Mouse (Mus musculus) kidney, embryonic 15.5 days (tissue): Measurements from ENCODE around the gene Barhl2. TPM values are rescaled to one million over a fixed set of nuclear protein-coding genes. Genes with fewer than 3 reads are reported as not detected.

Experiments
- ATAC-seq: fragments of 200-750 bp; cut with Nextera tagmentation; replicated peaks from 2 replicates; pipeline ENCODE4 v1.8.0; 2017; ENCODE audit warnings: moderate TSS enrichment; ENCODE audit not compliant: low FRiP score
- H3K27ac ChIP-seq: fragments of 300-500 bp; sonication (generic); 2 replicates; pipeline ENCODE4 v1.5.1; 2015; ENCODE audit warnings: mild to moderate bottlenecking, inconsistent platforms
- H3K27me3 ChIP-seq: fragments of 300-500 bp; sonication (generic); 2 replicates; pipeline ENCODE4 v1.6.1; 2015; ENCODE audit warnings: inconsistent platforms
- H3K36me3 ChIP-seq: fragments of 300-500 bp; sonication (generic); 2 replicates; pipeline ENCODE4 v1.6.1; 2015; ENCODE audit warnings: inconsistent platforms
- H3K4me1 ChIP-seq: fragments of 300-500 bp; sonication (generic); 2 replicates; pipeline ENCODE4 v1.6.1; 2015; ENCODE audit warnings: inconsistent platforms
- H3K4me2 ChIP-seq: fragments of 300-500 bp; sonication (generic); 2 replicates; pipeline ENCODE4 v1.6.1; 2015; ENCODE audit warnings: moderate library complexity, mild to moderate bottlenecking, inconsistent platforms
- H3K4me3 ChIP-seq: fragments of 300-500 bp; sonication (generic); replicated peaks from 2 replicates; pipeline ENCODE4 v1.5.1; 2015; ENCODE audit warnings: mild to moderate bottlenecking, inconsistent platforms
- H3K9ac ChIP-seq: fragments of 300-500 bp; sonication (generic); 2 replicates; pipeline ENCODE4 v1.6.1; 2015; ENCODE audit warnings: mild to moderate bottlenecking, inconsistent platforms
- H3K9me3 ChIP-seq: fragments of 300-500 bp; sonication (generic); replicated peaks from 2 replicates; pipeline ENCODE4 v1.6.1; 2016; ENCODE audit warnings: inconsistent platforms
- WGBS: fragments of 180-500 bp; shearing (Covaris S2); methylation state at CpG from one replicate; pipeline ENCODE4 v1.1.7; 2015; ENCODE audit warnings: mixed read lengths; 5-methylcytosine and 5-hydroxymethylcytosine counted together
- polyA plus RNA-seq: library from polyadenylated mRNA; unstranded; fragments of >200 nt; fragmentation: Nextera tagmentation; extraction: Ambion mirVana; gene quantifications from 2 replicates; pipeline ENCODE4 v1.2.1, GENCODE M21; 2015

The Barhl2 gene
- polyA plus RNA-seq, 1 experiment from 2014 or later = not detected

DNA sequence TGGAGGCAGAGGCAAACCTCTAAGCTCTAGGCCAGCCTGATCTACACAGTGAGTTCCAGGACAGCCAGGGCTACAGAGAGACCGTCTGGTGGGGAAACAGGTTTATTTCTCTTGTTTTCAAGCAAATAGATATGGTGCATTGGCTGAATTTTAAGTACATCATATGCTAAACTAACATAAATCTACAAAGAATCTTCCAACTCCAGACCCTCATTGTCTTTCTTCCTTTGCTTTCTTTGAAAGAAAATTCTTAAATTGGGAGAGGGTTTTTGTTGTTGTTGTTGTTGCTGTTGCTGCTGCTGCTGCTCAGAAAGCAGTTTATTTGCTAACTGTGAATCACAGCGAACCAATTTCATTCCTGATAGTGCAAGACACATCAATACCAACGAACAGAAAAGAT is 3.5 kb upstream of the Barhl2 start:
- Histone ChIP-seq H3K36me3 (no peaks in the 10 kb centered on the region), H3K9me3 (no peaks in the 10 kb centered on the region), H3K4me3 (no peak overlapping the region), H3K9ac (no peak overlapping the region), H3K27me3 (peaks cover 98% of the 10 kb centered on the region), H3K4me1 (peaks cover 31% of the 10 kb centered on the region), H3K27ac (no peak overlapping the region), H3K4me2 (no peak overlapping the region)
- 3% methylated on average over 3 of the region's 3 CpGs for WGBS
- no peak for ATAC-seq

DNA sequence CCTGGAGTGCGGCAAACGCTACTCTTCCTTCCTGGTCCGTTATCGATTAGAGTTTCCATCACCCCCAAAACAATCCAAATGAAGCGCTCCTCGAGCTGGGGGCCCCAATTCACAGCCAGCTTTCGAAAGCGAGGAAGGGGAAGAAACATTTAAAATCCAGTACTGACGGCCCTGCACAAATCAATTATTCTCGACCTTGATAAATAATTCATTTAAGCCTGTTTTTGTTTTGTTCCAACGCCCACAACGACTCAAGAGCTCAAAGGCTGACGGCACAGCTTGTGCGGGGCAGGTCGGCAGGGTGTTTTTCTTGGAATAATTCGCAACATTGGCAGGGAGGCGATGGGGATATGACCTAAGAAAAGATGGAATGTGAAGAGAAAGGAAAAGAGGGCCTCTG is 2.6 kb upstream of the Barhl2 start:
- no peaks in the 10 kb centered on the region for H3K36me3 ChIP-seq
- no peak overlapping the region for H3K27ac ChIP-seq
- WGBS = under 1% methylated on average over 17 of the region's 17 CpGs
- ATAC-seq = no peak
- no peak overlapping the region for H3K9ac ChIP-seq
- no peak overlapping the region for H3K4me3 ChIP-seq
- H3K27me3 ChIP-seq = peaks cover 96% of the 10 kb centered on the region
- peaks cover 31% of the 10 kb centered on the region for H3K4me1 ChIP-seq
- no peaks in the 10 kb centered on the region for H3K9me3 ChIP-seq
- no peak overlapping the region for H3K4me2 ChIP-seq

DNA sequence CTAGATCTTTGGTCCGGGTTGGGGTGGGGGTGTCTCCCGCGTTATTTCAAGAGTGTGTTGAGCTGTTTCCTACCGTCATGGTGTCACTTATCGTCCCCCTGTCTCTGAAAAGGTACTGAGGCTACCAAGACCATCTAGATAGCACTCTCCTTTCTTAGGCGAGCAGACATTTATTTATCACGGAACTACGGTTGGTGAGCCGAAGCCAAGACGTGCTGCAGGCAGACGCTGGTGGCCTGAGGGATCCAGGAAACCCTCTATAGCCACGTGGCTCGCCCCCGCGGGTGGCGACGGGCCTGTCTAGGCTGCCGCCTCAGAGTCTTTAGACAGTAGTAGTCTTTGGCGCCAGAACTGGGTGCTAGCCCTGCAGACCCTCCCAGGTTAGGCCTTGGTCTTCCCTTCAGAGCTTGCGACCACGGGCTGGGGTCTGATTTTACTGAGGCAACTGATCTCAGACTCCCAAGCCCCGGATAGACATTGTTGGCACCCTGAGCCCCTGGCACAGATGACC is 2.1 kb upstream of the Barhl2 start:
- H3K36me3 ChIP-seq = no peaks in the 10 kb centered on the region
- H3K4me2 ChIP-seq = no peak overlapping the region
- no peak overlapping the region for H3K9ac ChIP-seq
- no peak overlapping the region for H3K4me3 ChIP-seq
- under 1% methylated on average over 22 of the region's 22 CpGs for WGBS
- peaks cover 96% of the 10 kb centered on the region for H3K27me3 ChIP-seq
- no peak overlapping the region for H3K27ac ChIP-seq
- no peak for ATAC-seq
- H3K9me3 ChIP-seq = no peaks in the 10 kb centered on the region
- peaks cover 31% of the 10 kb centered on the region for H3K4me1 ChIP-seq

DNA sequence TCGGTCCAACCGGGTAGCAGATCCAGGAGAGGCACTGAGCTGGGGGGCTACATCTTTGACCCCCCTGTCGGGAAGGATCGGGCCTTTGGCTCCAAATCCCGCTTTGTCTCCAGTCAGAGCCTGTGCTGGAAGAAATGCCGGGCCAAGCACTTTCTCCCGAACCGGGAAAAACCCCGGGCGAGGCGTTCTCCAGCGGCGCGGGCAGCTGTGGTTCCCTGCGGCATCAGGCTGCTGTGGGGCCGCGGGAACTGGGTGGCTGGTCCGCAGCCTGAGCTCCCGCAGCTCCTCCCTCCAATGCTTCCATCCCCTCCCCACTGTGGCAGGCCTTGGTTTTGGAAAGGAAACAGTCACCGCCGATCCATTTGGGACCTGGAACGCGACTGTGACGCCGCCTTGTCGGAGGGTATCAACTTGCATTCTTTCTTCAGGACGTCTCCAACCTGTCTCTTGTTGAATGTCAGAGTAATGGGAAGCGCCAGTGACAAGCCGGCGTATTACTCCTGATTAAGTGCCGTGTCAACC is 1.2 kb upstream of the Barhl2 start:
- WGBS = under 1% methylated on average over 31 of the region's 31 CpGs
- ATAC-seq = 0 out of 2 replicates have a peak, but pooled peaks have one; percentile 6
- H3K4me2 ChIP-seq = peak overlapping the region; percentile 91
- H3K4me3 ChIP-seq = peak overlapping the region; percentile 52
- no peaks in the 10 kb centered on the region for H3K36me3 ChIP-seq
- no peak overlapping the region for H3K27ac ChIP-seq
- H3K9me3 ChIP-seq = no peaks in the 10 kb centered on the region
- H3K9ac ChIP-seq = no peak overlapping the region
- H3K27me3 ChIP-seq = peaks cover 96% of the 10 kb centered on the region
- peaks cover 31% of the 10 kb centered on the region for H3K4me1 ChIP-seq

DNA sequence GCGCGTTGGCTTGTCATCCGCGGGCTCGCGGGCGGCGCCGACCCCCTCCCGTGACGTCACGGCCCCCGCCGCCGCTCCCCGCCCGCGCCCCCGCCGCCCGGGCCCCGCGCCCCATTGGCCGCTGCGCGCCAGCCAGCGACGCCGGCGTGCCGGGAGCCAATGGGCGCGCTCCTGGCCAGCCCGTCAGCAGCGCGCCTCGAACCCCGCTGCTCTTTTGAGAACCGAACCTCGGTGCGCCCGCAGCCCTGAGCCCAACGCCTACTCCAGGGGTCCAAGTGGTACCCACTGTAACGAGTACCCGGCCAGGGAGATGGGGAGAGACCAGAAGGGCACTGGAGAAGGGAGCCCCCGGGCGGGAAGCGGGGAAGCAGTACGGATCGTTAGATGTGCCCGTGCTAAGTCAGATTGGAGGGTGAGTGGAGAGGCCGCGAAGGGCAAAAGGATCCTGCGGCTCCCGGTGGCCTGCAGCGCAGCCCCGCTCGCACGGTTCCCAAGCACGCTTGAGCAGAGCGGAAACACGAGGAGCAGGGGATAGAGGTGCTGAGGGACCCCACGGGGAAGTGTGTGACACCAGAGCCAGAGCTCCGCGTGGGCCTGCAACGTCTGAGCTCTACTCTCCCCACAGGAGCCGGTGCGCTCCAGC is 632 bp upstream of the Barhl2 start:
- ATAC-seq = peak; percentile 50
- Histone ChIP-seq H3K27me3 (peaks cover 96% of the 10 kb centered on the region), H3K36me3 (no peaks in the 10 kb centered on the region), H3K9me3 (no peaks in the 10 kb centered on the region), H3K4me2 (peak overlapping the region; percentile 91), H3K4me1 (peaks cover 27% of the 10 kb centered on the region), H3K27ac (no peak overlapping the region), H3K9ac (no peak overlapping the region), H3K4me3 (peak overlapping the region; percentile 52)
- under 1% methylated on average over 39 of the region's 68 CpGs for WGBS

DNA sequence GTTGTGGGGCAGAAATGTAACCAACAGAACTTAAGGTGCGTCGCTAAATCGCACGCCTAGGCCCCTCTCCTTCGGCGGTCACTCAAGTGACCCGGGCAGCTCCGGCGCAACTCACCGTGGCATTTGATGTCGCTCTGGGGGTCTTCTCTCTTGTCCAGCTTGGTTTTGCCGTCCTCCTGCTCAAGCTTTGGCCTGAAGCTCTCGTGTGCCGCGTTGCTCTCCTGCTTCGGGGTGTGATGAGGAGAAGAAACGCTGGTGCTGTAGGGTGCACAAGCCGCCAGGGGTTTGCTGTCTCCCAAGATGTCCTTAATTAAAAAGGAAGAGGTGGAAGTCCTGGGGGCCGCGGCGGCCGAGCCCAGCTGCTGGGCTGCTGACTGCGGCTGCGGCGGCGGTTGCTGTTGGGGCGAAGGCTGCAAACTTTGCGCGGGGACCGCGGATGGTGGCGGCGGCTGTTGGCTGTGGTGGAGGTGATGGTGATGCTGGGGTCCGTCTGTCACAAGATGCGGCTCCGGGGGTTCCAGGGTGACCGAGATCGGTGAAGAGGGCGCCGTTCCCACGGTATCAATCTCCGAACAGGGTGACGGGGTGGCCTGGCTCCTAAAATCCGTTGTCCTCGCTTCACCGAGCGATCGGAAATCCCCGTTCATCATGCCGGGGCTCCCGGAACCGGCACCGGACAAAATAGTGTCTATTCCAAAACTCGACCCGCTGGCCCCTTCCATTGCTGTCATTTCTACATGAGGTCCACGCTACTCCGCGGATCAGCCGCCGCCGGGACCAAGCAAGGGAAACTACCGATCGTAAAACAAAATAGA is 648 bp downstream of the Barhl2 start:
- H3K36me3 ChIP-seq = no peaks in the 10 kb centered on the region
- peak overlapping the region; percentile 52 for H3K4me3 ChIP-seq
- H3K27ac ChIP-seq = no peak overlapping the region
- no peak overlapping the region for H3K9ac ChIP-seq
- H3K9me3 ChIP-seq = no peaks in the 10 kb centered on the region
- ATAC-seq = no peak
- peaks cover 34% of the 10 kb centered on the region for H3K4me1 ChIP-seq
- peaks cover 95% of the 10 kb centered on the region for H3K27me3 ChIP-seq
- WGBS = under 1% methylated on average over 63 of the region's 63 CpGs
- H3K4me2 ChIP-seq = peak overlapping the region; percentile 91

DNA sequence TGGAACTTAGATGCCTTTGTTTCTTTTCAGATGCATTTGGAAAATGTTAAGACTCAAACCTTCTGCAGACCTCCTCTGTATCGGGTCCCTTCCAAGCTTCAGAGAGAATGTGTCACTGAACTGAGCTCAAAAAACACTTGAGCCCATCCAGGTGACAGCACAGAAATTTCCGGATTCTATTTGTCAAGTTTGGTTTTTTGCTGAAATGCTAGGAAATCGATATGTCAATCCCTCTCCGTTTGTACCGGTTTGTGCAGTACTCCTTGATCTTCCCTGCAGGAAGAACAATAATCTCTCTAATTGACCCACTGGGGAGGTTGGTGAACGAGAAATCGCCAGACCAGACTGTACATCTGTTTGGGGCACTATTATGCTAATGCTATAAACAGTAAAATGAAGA is 2.0 kb downstream of the Barhl2 start:
- Histone ChIP-seq H3K27ac (no peak overlapping the region), H3K9ac (no peak overlapping the region), H3K9me3 (no peaks in the 10 kb centered on the region), H3K4me3 (no peak overlapping the region), H3K36me3 (no peaks in the 10 kb centered on the region), H3K4me2 (no peak overlapping the region), H3K27me3 (peaks cover 94% of the 10 kb centered on the region), H3K4me1 (peaks cover 38% of the 10 kb centered on the region)
- WGBS = 3% methylated on average over 7 of the region's 7 CpGs
- no peak for ATAC-seq

DNA sequence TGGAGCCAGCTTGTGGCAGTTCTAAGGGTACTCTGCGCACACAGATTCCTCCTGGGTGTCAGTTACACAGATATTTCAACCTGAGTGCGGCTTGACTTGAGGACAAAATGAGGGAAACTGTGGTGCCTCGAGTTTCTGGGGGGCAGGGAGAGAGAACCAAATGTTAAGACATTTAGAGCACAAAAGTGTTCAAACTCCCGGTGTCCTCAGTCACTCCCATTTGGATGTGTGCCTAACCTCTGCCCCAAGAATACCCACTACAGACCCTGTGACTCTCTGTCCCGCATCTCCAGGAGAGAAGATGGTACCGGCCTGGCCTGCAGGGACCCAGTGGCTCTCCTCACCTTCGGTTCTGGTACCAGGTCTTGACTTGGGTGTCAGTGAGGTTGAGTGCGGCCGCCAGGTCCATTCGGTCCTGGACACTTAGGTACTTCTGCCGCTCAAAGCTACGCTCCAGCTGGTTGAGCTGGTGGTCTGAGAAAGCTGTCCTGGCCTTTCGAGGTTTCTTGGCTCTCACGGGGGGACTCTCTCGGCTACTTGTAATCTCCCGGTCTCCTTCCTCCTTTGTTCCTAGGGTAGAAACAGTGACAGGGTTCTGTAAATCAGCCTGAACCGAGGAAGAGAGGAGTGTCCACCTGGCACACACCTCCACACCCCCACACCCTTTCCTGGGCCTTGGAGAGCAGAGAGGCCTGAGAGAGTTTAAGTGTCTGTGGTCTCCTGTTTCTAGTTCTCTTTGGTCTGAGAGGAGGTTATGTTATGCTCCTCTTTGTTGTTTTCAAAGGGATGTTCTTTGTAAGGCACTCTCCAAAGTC is 2.7 kb downstream of the Barhl2 start:
- Histone ChIP-seq H3K4me3 (no peak overlapping the region), H3K9ac (no peak overlapping the region), H3K27ac (no peak overlapping the region), H3K36me3 (no peaks in the 10 kb centered on the region), H3K4me1 (peaks cover 38% of the 10 kb centered on the region), H3K9me3 (no peaks in the 10 kb centered on the region), H3K27me3 (peaks cover 94% of the 10 kb centered on the region), H3K4me2 (no peak overlapping the region)
- 2% methylated on average over 17 of the region's 17 CpGs for WGBS
- ATAC-seq = no peak

DNA sequence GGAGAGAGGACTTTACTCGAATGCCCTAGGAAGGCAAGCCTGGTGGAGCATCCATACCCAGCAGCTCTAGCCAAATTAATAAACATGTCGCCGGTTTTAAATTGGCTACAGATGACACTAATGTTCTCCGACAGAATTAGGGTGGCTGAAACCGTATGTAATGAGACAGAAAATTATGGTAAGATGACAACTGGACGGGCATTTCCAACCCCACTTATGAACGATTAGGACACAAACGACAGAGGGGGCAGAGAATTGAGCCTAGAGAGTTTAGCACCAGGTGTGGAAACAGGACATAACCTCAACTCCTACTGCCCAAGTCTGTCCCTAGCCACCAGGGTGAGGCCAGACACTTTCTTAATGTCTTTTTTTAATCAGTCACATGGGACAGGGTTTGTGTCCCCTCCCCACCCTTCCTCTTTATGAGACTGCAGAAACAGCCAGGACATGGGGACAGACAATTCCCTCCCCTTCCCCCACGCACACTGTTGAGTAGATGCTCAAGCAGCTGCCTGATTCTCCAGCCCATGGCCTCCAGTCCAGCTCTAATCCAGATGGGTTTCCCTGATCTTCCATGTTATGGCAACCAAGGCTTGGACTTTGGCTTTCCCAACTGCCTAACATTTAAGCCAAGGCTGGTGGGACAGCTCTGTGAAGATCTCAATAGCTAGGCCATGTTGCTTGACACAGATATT is 3.4 kb downstream of the Barhl2 start:
- ATAC-seq = no peak
- 1% methylated on average over 9 of the region's 9 CpGs for WGBS

DNA sequence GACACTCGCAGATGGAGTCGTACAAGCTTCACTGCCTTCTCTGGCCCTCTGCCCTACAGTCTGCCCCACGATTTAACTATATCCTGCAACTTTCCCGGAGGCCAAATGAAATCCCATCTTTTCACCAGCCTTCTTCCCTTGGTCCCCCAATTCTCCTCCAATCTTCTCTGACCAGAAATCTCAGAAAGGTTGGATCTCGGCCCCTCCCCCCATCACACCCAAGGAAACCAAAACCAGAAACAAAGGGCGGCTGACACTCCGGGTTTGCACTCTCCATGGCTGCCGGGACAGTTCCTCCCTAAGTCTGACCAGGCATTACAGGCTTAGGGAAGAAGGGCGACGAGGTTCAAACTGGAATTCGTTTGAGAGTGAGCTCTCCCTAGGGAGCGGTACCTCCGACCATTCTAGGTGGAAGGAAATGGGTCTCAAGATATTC is 4.1 kb downstream of the Barhl2 start:
- 0% methylated on average over 13 of the region's 13 CpGs for WGBS
- Histone ChIP-seq H3K36me3 (no peaks in the 10 kb centered on the region), H3K27me3 (peaks cover 94% of the 10 kb centered on the region), H3K9me3 (no peaks in the 10 kb centered on the region), H3K4me2 (no peak overlapping the region), H3K4me3 (no peak overlapping the region), H3K9ac (no peak overlapping the region), H3K27ac (no peak overlapping the region), H3K4me1 (peaks cover 30% of the 10 kb centered on the region)
- ATAC-seq = no peak

More for the DNA sequence above, 3.4 kb downstream of the Barhl2 start:
- Histone ChIP-seq H3K36me3 (no peaks in the 10 kb centered on the region), H3K4me3 (no peak overlapping the region), H3K9me3 (no peaks in the 10 kb centered on the region), H3K4me2 (no peak overlapping the region), H3K9ac (no peak overlapping the region), H3K27me3 (peaks cover 94% of the 10 kb centered on the region), H3K4me1 (peaks cover 35% of the 10 kb centered on the region), H3K27ac (no peak overlapping the region)

DNA sequence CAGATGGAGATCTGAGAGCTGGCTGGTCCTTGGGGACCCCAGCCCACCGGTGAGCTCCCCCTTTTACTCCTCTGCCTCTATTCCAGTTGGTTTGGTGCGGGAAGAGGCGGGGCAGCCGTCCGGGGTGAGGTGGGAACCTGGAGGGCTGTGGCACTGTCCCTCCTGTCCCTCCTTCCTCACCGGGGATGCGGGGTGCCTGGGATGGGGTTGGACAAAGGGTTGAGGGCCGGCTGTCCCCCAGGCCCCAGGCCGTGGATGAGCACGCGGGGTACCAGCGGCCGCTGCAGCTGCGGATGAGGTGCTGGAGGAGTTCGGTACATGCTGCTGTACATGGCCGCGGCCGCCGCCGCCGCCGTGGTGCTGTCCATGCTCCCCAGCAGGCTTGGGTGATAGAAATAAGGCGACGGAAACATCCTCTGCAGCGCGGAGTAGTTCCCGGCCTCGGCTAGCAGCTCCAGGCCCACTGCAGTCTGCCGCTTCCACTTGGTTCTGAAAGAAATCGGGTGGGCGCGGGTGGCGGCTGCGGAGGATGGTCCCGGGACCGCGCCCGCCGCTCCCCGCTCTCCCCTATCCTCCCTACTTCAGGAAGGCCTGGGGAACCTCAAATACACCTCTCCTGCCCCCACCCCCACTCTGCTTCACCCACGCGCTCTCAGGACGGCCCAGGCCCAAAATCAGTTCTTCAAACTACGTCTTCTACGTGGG is 4.6 kb downstream of the Barhl2 start:
- Histone ChIP-seq H3K4me1 (peaks cover 25% of the 10 kb centered on the region), H3K4me3 (no peak overlapping the region; the same call in 1 of the 2 replicates), H3K4me2 (no peak overlapping the region), H3K27me3 (peaks cover 94% of the 10 kb centered on the region), H3K9ac (no peak overlapping the region), H3K27ac (no peak overlapping the region), H3K9me3 (no peaks in the 10 kb centered on the region), H3K36me3 (no peaks in the 10 kb centered on the region)
- WGBS = under 1% methylated on average over 45 of the region's 45 CpGs
- peak; percentile 41 for ATAC-seq
